Mouse (Mus musculus): ENCODE measurements around the gene Spr.
"Not testable (repeated sequence)": the region's sequence is repeated elsewhere in the genome, so short reads cannot be mapped to it uniquely, and the experiment has no call there.

The Spr gene

DNA sequence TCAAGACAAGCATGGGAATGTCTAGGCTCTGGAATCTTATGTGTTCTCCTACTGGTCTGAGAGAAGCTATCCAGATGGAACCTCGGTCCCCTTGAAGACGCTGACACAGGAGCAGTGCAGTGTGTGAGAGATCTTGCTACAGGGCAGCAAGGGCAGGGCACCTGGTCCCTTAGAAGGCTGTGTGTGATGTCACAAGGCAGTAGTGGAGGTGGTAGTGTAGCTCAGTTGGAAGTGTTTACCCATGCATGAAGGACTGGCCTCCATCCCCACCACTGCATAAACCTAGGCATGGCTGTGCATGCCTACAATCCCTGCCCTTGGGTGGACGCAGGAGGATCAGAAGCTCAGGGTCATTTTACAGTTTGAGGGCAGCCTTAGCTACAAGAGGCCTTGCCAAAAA is 5.3 kb downstream of the Spr start:
- in situ Hi-C loops (cut with MboI) = not testable (repeated sequence)

DNA sequence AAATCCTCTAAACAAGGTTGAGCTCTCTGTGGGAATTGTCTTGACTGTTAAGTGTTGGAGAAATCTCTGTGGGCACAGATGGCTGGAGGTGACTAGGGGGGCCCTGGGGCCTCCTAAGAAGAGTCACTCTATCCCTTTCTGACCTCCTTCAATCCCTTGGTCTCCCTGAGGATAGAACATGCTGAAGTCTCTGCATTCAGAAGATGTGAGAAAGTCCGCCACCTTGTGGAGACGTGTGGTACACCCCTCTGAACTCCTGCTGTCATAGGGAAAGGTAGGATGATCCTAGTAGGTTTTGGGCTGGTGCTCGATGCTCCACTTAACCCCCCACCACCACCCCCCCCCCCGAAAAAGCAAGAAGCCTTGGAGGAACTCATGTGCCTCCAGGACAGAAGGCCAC is 5.9 kb downstream of the Spr start:
- in situ Hi-C loops (cut with MboI) = no loop called here

DNA sequence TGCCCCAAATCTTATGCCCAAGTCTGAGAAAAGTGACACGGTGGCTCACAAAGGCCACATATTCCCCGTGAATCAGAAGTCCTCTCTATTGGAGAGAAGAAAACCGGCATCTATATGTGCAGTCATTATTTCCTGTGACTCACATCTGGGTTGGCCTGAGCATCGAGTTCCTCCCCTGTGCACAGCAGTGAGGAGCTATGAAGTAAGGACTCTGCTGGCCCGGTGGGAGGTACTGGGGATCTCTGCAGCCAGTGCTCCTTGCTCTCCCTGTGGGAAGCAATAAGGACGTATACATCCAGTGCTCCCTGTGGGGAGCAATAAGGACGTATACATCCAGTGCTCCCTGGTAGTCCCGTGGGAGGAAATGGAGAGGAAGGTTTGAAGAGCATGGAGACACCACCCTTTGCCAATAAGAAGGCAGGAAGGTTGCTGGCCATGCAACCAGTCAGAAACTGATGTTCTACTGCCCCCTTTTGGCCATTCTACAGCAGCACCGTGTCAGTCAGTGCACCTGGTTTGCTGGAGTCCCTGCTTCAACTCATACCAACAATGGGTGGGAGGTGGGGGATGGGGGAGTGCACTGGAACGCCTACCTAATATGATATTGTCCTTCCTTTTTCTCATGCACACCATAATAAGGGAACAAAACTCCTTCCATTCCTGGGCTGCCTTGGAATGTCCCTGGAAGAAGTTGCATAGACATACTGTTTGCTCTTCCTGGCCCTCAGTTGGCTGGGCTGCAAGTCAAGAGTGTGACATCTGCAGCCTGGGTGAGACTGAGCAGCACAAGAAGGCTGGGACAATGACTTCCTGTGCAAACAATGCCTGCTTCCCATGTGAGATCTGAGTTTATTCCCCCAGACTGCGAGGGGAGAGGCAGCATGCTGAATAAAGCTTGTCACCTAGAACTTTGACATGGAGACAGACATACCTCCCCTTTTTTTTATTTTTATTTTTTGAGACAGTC is 19.7 kb downstream of the Spr start:
- in situ Hi-C loops (cut with MboI) = not testable (repeated sequence)

DNA sequence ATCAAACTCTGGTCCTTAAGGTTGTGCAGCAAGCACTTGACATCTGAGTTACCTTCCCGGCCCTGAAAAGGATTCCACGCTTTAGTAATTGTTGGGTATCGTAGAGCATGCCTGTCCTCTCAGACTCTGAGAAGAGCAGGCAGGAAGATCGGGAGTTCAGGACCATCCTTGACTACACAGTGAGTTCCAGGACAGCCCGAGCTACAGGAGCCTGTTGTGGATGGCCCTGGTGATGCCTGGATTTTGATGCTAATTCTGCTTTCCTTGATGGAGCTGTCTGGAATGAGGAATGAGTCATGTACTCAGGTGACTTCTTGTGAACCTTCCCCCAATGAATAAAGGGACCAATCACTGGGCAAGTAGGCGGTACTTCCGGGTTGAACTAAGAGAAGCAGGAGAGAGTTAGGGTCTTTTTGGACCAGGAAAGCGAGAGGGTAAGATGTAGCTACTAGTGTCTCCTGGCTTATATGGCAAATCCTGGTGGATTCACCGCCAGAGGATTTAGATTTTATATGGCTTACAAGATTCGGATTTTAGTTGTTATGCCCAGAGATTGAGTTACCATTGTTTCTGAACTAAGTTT is 32.4 kb downstream of the Spr start:
- in situ Hi-C loops (cut with MboI) = no loop called here

DNA sequence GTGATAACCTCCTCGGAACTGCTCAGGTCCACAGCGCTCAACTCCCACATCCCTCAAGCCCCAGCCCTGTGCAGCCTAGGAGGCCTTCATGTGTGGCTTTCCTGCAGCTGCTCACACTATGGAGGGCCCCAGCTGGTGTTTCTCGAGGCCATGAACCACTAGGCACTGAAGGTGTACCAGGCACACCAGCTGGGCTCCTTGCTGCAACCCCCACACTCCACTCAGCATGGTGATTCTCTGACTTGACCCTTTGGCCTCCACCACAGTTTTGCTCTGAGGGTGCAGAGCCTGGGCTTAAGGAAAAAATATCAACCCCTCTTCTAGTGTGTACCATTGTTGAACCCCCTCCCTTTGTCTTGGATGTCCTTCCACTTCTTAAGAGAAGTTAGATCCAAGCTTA is 34.2 kb downstream of the Spr start:
- in situ Hi-C loops (cut with MboI) = no loop called here

DNA sequence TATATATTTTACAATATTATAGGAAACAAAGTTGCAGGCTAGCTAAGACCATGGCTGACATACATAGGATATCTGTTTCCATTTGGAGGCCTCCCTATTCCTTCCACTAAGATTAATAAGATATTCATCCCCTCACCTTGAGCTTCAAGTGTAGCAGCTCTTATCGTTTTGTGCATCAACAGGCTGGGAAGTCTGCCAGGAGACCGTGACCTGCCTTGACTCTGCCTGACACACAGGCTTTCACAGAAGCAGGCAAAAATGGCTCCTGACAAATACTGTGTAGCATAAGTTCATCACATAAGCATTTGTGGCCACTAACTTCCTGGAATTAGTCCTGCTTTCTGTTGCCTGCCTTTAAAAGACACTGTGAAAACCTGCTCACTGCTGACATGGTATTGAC is 41.1 kb downstream of the Spr start:
- in situ Hi-C loops (cut with MboI) = no loop called here

DNA sequence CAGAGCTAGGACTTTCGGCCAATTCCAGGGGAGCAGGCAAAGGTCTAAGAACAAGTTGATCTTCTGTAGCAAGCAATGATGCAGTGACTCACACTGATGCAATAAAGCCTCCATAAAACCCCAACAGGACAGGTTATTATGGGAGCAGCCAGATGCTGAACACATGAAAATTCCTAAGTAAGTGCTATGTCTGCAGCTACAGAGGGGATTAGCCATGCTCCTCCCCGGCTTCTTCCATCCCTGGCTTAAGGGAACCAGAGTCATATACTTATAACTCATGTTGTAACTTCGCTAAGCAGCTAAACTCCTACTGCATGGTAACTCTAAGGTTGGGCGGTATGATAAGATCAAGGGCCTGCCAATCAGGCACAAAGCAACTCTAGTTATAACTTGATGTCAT is 50.1 kb downstream of the Spr start:
- in situ Hi-C loops (cut with MboI) = no loop called here

DNA sequence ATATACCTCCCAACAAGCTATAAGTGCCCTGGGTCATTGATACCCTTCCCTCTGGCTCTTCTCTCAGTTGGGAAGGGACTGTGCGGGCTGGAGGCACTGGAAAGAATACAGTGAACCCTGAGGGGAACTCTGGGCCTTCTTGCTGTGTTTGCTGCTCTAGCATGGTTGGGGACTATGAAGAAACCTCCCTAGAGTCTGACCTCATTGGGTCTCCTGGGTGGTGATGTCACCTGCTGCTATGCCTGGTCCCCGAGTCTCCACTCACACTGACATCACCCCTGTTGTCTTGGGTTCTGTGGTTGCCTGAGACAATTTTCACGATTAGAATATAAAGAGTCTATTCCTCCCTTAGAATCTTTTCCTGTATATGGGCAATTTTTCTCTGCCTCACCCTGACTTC is 50.9 kb downstream of the Spr start:
- in situ Hi-C loops (cut with MboI) = no loop called here

Measured in mature B cell (primary cell).